Comparison of ENCODE assay signal across 25 mouse cellular contexts in genomic region chr2:45205211-45205610, GRCm38 (mm10).
DNase-seq lines count a peak whose midpoint lies in the region; ATAC-seq and TF ChIP-seq lines count a peak whose summit lies in the region.
"Had no signal": no experiment of that assay in that cellular context is flagged by ENCODE, and none has a peak within 500 bp of the region (broad histone marks: within the 10 kb centered on the region; RNA-seq: fewer than 3 reads in every experiment).

No protein-coding gene starts in this region.

- TF ChIP-seq CTCF in thymus, adult 2 months (IDR thresholded peaks at IDR 0.05; ENCODE audit: borderline replicate concordance, control insufficient read depth, extremely low read depth, insufficient read depth, low read length, poor library complexity): no peak

- ATAC-seq in forebrain, embryonic 11.5 days (replicated peaks; ENCODE audit: low FRiP score): no peak
- no peak for ATAC-seq in limb, embryonic 13.5 days (ENCODE audit: low FRiP score, low read depth)
- ATAC-seq: forebrain, embryonic 15.5 days; hindbrain, embryonic 16.5 days; intestine, embryonic 15.5 days had no signal

- no peaks in the 10 kb centered on the region for H3K9me3 ChIP-seq in forebrain, embryonic 10.5 days
- no peaks in the 10 kb centered on the region for H3K9me3 ChIP-seq in forebrain, embryonic 11.5 days (ENCODE audit: control insufficient read depth, low read length)
- no peaks in the 10 kb centered on the region for H3K9me3 ChIP-seq in limb, embryonic 13.5 days
- H3K9me3 ChIP-seq: forebrain, embryonic 12.5 days; forebrain, embryonic 15.5 days; heart, embryonic 12.5 days; heart, embryonic 15.5 days; hindbrain, embryonic 10.5 days; hindbrain, embryonic 13.5 days; intestine, embryonic 15.5 days had no signal

- WGBS in forebrain, embryonic 10.5 days: 48% methylated on average over 3 of the region's 3 CpGs
- WGBS in forebrain, embryonic 11.5 days: 36% methylated on average over 3 of the region's 3 CpGs
- WGBS in limb, embryonic 13.5 days: 17% methylated on average over 3 of the region's 3 CpGs
- WGBS in thymus, adult 2 months: 98% methylated on average over 3 of the region's 3 CpGs

- H3K9ac ChIP-seq in forebrain, embryonic 11.5 days (ENCODE audit: low read length): no peak overlapping the region
- no peak overlapping the region for H3K9ac ChIP-seq in limb, embryonic 13.5 days
- H3K9ac ChIP-seq: forebrain, embryonic 12.5 days; forebrain, embryonic 15.5 days; heart, embryonic 12.5 days; heart, embryonic 15.5 days; hindbrain, embryonic 13.5 days; intestine, embryonic 15.5 days had no signal

- DNase-seq in forebrain, embryonic 10.5 days (ENCODE audit: extremely low spot score, low spot score): no peak
- no peak for DNase-seq in forebrain, embryonic 11.5 days (ENCODE audit: low spot score)
- peak; percentile 5 for DNase-seq in ES-CJ7 (ENCODE audit: low read depth, low spot score)
- DNase-seq in forelimb bud, embryonic 11.5 days (ENCODE audit: low read depth, low spot score): peak; percentile 64
- no peak for DNase-seq in thymus, postnatal 36 days
- no peak for DNase-seq in thymus, adult 2 months
- DNase-seq in kidney, postnatal 4 days: no peak
- DNase-seq: adrenal gland, adult 2 months; adrenal gland, postnatal 14 days; cerebellum, adult 11-12 months; cerebellum, adult 8-10 months; cerebellum, postnatal 10 days; cerebellum, postnatal 36 days; gastrocnemius, postnatal 10 days; heart, postnatal 10 days; heart, postnatal 36 days had no signal

- H3K27ac ChIP-seq in forebrain, embryonic 10.5 days: peak overlapping the region; percentile 25; the same call in 1 of the 2 replicates
- no peak overlapping the region for H3K27ac ChIP-seq in forebrain, embryonic 11.5 days (ENCODE audit: low read depth, low read length)
- no peak overlapping the region for H3K27ac ChIP-seq in limb, embryonic 13.5 days
- H3K27ac ChIP-seq in thymus, adult 2 months (ENCODE audit: control insufficient read depth, insufficient read depth, low read length): no peak overlapping the region
- H3K27ac ChIP-seq: forebrain, embryonic 12.5 days; forebrain, embryonic 15.5 days; heart, embryonic 15.5 days; hindbrain, embryonic 10.5 days; hindbrain, embryonic 13.5 days; intestine, embryonic 15.5 days had no signal

- no peaks in the 10 kb centered on the region for H3K27me3 ChIP-seq in forebrain, embryonic 10.5 days (ENCODE audit: poor library complexity, severe bottlenecking)
- no peaks in the 10 kb centered on the region for H3K27me3 ChIP-seq in forebrain, embryonic 11.5 days (ENCODE audit: control insufficient read depth, insufficient read depth, low read length)
- H3K27me3 ChIP-seq in limb, embryonic 13.5 days: no peaks in the 10 kb centered on the region
- H3K27me3 ChIP-seq in thymus, adult 2 months (ENCODE audit: control insufficient read depth, insufficient read depth, low read length): no peaks in the 10 kb centered on the region
- H3K27me3 ChIP-seq: forebrain, embryonic 12.5 days; forebrain, embryonic 15.5 days; heart, embryonic 12.5 days; heart, embryonic 15.5 days; hindbrain, embryonic 13.5 days; intestine, embryonic 15.5 days had no signal

- no peak overlapping the region for H3K4me2 ChIP-seq in forebrain, embryonic 11.5 days (ENCODE audit: low read depth, low read length, severe bottlenecking)
- 0 out of 2 replicates have a peak overlapping the region, but pooled peaks have one; percentile 19 for H3K4me2 ChIP-seq in limb, embryonic 13.5 days (replicated peaks)
- H3K4me2 ChIP-seq: forebrain, embryonic 12.5 days; forebrain, embryonic 15.5 days; heart, embryonic 12.5 days; heart, embryonic 15.5 days; hindbrain, embryonic 13.5 days; intestine, embryonic 15.5 days had no signal

- H3K36me3 ChIP-seq in forebrain, embryonic 10.5 days (replicated peaks): no peaks in the 10 kb centered on the region
- H3K36me3 ChIP-seq in forebrain, embryonic 11.5 days (ENCODE audit: control insufficient read depth, insufficient read depth, low read length): no peaks in the 10 kb centered on the region
- no peaks in the 10 kb centered on the region for H3K36me3 ChIP-seq in limb, embryonic 13.5 days
- H3K36me3 ChIP-seq in thymus, adult 2 months (ENCODE audit: control insufficient read depth, insufficient read depth, low read length): no peaks in the 10 kb centered on the region
- H3K36me3 ChIP-seq: forebrain, embryonic 12.5 days; forebrain, embryonic 15.5 days; heart, embryonic 12.5 days; heart, embryonic 15.5 days; hindbrain, embryonic 10.5 days; hindbrain, embryonic 13.5 days; intestine, embryonic 15.5 days had no signal

- no peak for TF ChIP-seq POLR2A in thymus, adult 2 months (IDR thresholded peaks at IDR 0.05; ENCODE audit: control insufficient read depth, extremely low read depth, insufficient read depth, low read length, poor library complexity)

- H3K4me1 ChIP-seq in forebrain, embryonic 10.5 days: peaks cover 16% of the 10 kb centered on the region
- no peaks in the 10 kb centered on the region; the same call in 1 of the 2 replicates for H3K4me1 ChIP-seq in forebrain, embryonic 11.5 days (replicated peaks; ENCODE audit: control insufficient read depth, insufficient read depth, low read length)
- H3K4me1 ChIP-seq in limb, embryonic 13.5 days: peaks cover 13% of the 10 kb centered on the region
- H3K4me1 ChIP-seq in thymus, adult 2 months (replicated peaks; ENCODE audit: control insufficient read depth, insufficient read depth, low read length): no peaks in the 10 kb centered on the region
- H3K4me1 ChIP-seq: heart, embryonic 12.5 days; heart, embryonic 15.5 days; hindbrain, embryonic 10.5 days; hindbrain, embryonic 13.5 days; intestine, embryonic 15.5 days had no signal

- no peak overlapping the region for H3K4me3 ChIP-seq in forebrain, embryonic 10.5 days
- no peak overlapping the region for H3K4me3 ChIP-seq in forebrain, embryonic 11.5 days (ENCODE audit: low read depth, low read length)
- H3K4me3 ChIP-seq in limb, embryonic 13.5 days: no peak overlapping the region
- no peak overlapping the region for H3K4me3 ChIP-seq in thymus, adult 2 months (ENCODE audit: control insufficient read depth, insufficient read depth, low read length)
- H3K4me3 ChIP-seq: forebrain, embryonic 12.5 days; forebrain, embryonic 15.5 days; heart, embryonic 12.5 days; heart, embryonic 15.5 days; hindbrain, embryonic 10.5 days; hindbrain, embryonic 13.5 days; intestine, embryonic 15.5 days had no signal

Comparison
In these comparisons a context has a peak if more than half of its experiments do, and no peak if none do; other contexts are left out.
1. DNase-seq: peak in ES-CJ7 (single experiment) and forelimb bud, embryonic 11.5 days (single experiment); none in forebrain, embryonic 10.5 days (single experiment), forebrain, embryonic 11.5 days (single experiment), thymus, postnatal 36 days (0 of 2), thymus, adult 2 months (single experiment) and kidney, postnatal 4 days (0 of 2).